Mouse (Mus musculus) thymus, postnatal 14 days (tissue): ENCODE measurements around the gene Casc4.
"Not testable (repeated sequence)": the region's sequence is repeated elsewhere in the genome, so short reads cannot be mapped to it uniquely, and the experiment has no call there.

Source experiments
- DNase-seq: peaks from one replicate; pipeline ENCODE4 v3.0.0; 2021

Casc4 gene

GRCm38 (mm10) chr2:121916047-121916970 is 49.5 kb downstream of the Casc4 start:
- no peak for DNase-seq

- DNase-seq: not testable (repeated sequence)
Observed at GRCm38 (mm10) chr2:121937624-121938023, 70.9 kb downstream of the Casc4 start.

- DNase-seq: no peak
Observed at GRCm38 (mm10) chr2:121943364-121943763, 76.6 kb downstream of the Casc4 start.

DNA sequence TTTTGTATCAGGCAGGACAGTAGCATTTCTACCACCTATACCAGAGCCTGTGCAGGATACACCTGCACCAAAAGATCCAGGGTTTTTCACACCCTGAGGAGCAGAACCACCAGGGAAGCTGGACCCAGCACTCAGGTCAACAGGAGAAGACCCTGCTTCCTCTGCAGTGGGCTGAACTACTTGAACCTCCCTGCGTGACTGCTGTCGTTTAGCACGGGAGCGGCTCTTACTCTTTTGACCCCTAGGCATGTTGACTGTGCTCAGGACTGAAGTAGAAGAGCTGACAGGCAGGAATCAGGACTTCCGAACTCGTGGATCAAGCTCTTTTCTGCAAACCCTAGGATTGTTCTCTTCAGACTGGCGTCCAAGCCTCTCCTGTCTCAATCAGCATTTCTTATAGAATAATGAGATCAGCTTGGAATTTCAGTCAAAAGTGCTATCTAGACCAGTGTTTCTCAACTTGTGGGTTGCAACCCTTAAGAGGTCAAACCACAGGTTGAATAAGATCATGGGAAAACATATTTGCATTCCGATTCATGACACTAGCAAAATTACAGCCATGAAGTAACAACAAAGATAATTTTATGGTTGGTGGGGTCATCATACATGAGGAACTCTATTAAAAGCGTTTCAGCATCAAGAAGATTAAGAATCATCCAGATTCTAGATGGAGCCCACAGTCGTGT is 88.3 kb downstream of the Casc4 start:
- DNase-seq: peak; percentile 14

DNA sequence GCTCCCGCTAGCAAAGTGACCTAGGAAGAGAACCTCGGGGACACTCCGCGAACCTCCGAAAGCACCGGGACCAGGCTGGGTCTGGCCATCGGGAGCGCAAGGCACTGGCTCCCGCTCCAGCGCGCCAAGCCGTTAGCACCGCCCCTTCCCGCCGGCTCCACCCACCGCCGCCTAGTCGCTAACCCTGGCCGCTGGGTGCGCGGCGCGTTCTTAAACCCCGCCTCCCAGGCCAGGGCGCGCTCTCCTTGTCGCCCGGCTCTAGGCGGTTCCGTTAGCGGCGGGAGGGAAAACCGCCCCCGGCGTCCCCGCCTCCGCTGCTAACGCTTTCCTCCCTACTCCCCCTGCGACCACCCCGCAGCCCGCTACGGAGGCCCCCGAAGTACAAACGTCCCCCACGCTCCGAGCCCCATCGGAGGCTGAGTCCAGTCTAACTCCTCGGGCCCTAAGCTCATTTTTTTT is 89.0 kb downstream of the Casc4 start, which contains the start of the genes Ctdspl2 and Mageb3:
TSS of gene Ctdspl2 (plus strand) at position 237 of the 459 bp plus-strand sequence.
TSS of gene Mageb3 (minus strand) at position 328 of the 459 bp plus-strand sequence.
- DNase-seq: peak; percentile 99

- peak; percentile 95 for DNase-seq
Observed at GRCm38 (mm10) chr2:121956224-121957018, 89.7 kb downstream of the Casc4 start.

DNA sequence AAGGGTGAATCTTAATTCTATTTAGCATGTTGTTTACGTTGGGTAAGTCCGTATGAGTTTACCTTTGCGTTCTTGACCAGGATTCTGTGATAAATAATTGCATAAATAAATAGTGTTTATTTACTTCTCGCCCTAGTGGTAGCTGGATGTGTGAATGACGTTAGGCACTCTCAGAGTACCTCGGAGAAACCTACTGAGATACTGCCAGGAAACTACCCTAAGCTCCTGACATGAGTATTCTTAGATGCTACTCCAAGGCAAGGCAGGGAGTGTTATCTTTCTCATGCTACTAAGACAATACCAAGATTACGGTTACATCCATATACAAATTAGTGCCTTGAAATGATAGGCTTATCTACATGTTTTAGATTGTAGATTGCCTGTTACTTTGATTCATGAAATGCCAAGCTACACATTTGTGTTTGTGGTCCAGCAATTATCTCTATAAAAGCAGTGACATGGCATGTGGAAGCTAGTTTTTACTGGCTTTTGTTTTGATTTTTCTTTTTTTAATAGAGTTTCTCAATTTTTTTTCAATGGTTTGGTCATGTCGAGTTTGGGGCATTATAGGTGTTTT is 90.5 kb downstream of the Casc4 start:
- DNase-seq: no peak
